Mouse (Mus musculus) layer of hippocampus, postnatal 14 days (tissue): ENCODE measurements around the gene Map2k2. TPM values are rescaled to one million over a fixed set of nuclear protein-coding genes. Genes with fewer than 3 reads are reported as not detected.
"Not testable (repeated sequence)": the region's sequence is repeated elsewhere in the genome, so short reads cannot be mapped to it uniquely, and the experiment has no call there.

ENCODE experiments used
- DNase-seq, 2 experiments: peaks; one replicate each; pipeline ENCODE4 v3.0.0; 2021 to 2022; ENCODE audit warnings: low spot score in 2 of 2, mixed read lengths in 1 of 2
- microRNA-seq, 2 experiments: library from miRNA; unstranded; fragments of <30 nt; microRNA quantifications; one replicate each; pipeline ENCODE4 v1.2.0; 2021
- total RNA-seq, 2 experiments: library from RNA; stranded (reverse); gene quantifications; 2 replicates each; pipeline ENCODE4 v1.2.3; 2021

Map2k2 gene
- total RNA-seq, 2 experiments from 2014 or later, result 132 to 134 TPM

DNA sequence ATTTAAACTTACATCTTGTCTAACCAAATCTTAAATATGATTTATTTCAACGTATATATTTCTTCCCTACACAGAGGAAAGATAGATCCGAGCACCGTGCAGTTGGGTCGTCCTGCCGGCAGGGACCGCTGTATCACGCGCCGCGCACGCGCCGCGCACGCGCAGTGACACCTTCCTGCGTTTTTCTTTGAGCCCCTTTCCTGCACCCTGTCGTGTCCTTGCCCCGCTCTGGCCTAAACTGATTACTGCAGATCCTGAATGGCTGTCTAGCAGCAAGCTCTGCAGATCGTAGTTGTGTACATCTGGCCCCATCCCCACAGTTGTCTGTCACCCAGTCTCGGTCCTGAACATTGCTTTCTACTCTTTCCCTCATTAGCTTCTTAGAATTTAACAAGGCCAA lies 67.4 kb downstream of the Map2k2 start:
- DNase-seq, result peak; percentile 81 to 89

- DNase-seq, result peak; percentile 94
These were observed 69.1 kb downstream of the Map2k2 start for GRCm38 (mm10) chr10:81174617-81175344.

DNA sequence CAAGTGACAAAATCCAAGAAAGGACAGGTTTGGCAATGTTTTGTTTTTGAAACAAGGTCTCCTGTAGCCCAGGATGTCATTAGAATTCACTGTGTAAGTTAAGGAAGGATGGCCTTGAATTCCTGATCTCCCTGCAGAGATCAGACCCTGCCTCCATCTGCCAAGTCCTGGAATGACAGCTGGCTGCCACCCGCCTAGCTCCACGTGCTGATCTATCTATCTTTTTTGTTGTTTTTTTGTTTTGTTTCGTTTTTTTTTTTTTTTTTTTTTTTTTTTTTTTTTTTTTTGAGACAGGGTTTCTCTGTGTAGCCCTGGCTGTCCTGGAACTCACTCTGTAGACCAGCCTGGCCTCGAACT lies 69.6 kb downstream of the Map2k2 start:
- not testable (repeated sequence) for DNase-seq

GRCm38 (mm10) chr10:81175936-81176465 lies 70.3 kb downstream of the Map2k2 start:
- DNase-seq, result no peak

DNA sequence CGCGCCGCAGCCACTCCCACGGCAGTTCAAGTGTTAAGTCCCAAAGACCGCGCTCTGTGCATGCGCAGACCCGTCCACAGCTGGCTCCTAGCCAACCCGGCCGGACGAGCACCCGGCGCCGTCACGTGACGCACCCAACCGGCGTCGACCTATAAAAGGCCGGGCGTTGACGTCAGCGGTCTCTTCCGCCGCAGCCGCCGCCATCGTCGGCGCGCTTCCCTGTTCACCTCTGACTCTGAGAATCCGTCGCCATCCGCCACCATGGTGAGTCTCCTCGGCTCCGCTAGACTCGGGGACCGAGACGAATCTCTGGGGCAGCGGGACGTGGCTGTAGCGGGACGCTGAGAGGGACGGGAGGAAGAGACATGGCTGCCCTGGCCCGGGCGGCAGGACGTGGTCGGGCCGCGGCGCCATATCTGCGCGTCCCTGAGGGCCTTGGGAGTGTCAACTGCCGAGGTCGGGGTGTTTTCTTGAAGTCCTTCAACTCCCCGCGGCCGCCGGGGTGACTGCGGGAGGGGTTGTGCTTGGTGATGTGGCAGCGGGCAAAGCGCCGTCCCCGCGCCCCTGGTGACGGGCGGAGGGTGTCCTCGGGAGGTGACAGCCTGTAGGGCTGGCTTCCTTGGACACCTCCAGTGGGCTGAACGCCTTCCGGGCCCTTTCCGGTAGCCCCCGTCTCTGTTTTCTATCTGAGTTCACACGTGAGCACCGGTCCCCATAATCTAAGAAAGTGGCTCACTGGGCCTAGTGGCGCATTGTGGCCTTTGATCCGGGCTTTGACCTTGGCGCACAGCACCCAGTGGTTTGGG lies 71.0 kb downstream of the Map2k2 start, which contains the start of gene Eef2:
TSS of gene Eef2 (plus strand) at position 166 of the 806 bp plus-strand sequence.
- DNase-seq, result peak; percentile 99

DNA sequence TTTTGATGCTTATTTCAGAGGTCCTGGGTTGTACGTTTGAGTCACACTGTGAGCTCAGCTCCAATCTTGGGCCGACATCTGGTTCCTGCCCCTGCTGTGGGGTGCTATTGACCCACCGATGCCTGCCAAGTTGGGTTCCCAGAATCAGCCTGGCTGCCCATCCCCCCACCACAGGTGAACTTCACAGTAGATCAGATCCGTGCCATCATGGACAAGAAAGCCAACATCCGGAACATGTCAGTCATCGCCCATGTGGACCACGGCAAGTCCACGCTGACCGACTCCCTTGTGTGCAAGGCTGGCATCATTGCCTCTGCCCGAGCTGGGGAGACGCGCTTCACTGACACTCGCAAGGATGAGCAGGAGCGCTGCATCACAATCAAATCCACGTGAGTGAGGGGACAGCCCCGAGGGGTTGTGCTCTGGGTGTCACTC lies 71.8 kb downstream of the Map2k2 start:
- no peak for DNase-seq

- no peak for DNase-seq
These were observed 72.4 kb downstream of the Map2k2 start for GRCm38 (mm10) chr10:81177958-81178712.

DNA sequence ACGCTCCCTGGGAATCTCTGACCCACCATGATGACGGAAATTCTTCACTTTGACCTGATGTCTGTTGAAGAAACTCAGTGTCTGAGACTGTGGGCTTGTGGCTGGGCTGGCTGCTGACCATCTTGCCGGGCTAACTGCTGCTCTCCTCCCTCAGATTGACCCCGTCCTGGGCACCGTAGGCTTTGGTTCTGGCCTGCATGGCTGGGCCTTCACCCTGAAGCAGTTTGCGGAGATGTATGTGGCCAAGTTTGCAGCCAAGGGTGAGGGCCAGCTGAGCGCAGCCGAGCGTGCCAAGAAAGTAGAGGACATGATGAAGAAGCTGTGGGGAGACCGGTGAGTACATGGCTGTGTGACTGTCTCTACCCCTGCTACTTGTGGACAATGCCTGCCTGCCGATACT lies 73.2 kb downstream of the Map2k2 start:
- no peak for DNase-seq

DNA sequence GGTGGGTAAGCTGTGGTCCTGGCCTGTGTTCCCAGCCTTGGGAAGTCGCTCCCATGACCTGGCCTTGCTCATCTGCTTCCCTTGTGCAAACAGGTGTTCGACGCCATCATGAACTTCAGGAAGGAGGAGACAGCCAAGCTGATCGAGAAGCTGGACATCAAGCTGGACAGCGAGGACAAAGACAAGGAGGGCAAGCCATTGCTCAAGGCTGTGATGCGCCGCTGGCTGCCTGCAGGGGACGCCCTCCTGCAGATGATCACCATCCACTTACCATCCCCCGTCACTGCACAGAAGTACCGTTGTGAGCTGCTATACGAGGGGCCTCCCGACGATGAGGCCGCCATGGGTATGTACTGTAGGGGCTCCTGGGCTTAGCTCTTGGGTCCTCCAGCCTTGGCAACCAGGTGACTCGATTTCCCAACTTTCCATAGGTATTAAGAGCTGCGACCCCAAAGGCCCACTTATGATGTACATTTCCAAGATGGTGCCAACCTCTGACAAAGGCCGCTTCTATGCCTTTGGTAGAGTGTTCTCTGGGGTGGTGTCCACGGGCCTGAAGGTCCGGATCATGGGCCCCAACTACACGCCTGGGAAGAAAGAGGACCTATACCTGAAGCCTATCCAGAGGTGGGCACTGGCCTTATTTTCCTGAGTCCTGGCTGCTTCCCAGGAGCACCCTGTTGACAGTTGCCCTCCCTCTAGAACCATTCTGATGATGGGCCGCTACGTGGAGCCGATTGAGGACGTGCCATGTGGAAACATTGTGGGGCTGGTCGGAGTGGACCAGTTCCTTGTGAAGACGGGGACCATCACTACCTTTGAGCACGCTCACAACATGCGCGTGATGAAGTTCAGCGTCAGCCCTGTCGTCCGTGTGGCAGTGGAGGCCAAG lies 74.0 kb downstream of the Map2k2 start:
- DNase-seq, result no peak

GRCm38 (mm10) chr10:81180946-81181345 lies 75.2 kb downstream of the Map2k2 start:
- DNase-seq, result no peak

DNA sequence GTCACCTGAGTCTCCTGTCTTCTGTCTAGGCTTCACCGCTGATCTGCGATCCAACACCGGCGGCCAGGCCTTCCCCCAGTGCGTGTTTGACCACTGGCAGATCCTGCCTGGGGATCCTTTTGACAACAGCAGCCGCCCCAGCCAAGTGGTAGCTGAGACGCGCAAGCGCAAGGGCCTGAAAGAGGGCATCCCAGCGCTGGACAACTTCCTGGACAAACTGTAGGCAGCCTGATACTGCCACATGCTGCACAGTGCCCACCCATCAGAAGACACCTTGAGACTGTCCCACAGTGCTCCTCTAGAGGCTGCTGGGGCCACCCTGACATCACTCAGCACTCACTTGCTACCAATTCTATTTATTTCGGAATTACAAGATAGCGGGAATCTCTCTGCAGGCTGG lies 76.1 kb downstream of the Map2k2 start:
- DNase-seq, result not testable (repeated sequence)

DNA sequence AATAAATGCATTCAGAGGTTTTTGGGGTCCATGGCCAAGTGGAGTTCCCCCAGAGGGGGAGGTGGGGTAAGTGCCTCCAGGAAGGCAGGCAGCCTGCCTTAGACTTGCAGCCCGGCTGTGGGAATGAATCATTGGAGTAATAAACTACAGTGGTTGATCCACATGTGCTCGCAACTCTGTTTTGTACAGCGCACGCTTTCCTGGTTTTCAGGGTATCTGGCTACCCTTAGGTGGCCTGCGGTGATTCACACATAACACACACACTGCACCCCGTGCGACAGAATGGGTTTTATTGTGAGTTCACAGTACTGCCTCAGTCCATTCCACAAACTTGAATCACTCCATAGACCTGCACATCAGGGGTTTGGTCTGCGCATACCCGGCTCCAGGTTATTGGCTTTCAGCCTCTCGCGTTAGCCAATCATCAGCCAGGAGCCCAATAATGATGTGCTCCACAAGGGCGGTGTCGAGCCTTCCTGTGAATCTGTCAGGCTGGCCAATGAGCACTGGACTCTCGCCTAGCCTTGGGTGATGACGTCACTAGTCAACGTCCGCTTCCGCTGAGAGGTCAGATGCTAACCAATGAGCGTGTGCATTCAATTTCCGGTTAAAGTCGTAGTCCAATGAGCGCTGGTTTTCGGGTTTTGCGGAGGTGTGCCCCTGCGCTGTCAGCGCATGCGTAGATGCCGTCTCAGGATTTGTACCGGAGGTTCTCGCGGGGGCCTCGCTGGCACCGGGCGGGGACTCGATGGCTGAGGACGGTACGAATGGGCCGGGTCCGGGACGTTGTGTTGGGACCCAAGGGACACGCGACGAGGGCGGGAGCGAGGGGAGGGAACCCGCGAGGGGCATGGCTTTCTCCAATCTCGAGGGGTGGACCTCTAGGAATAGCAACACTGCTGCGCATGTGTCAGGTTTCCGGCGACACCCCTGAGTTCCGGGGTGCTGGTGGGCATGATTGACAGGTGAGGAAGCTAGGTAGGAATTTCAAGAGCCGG lies 76.9 kb downstream of the Map2k2 start, which contains the start of gene Dapk3:
TSS of gene Dapk3 (plus strand) at position 670 of the 998 bp plus-strand sequence.
- DNase-seq, result peak; percentile 98 to 100

Small RNA genes lying within 50 kb of the gene (microRNA-seq; reads per million reads assigned to microRNA genes)
- gene Mir5615-1 (0 reads per million in 2 experiments), gene Mir5615-2 (0 reads per million in 2 experiments)

Other genes with a start within 250 kb of the Map2k2 start
- under 1 TPM; 0.38 to 0.44 TPM for gene Tmprss9, start 234.1 kb upstream of the Map2k2 start, total RNA-seq
- 100 to 1,000 TPM; 161 to 172 TPM for gene Timm13, start 204.9 kb upstream of the Map2k2 start, total RNA-seq
- 10 to 100 TPM; 18.2 to 21.5 TPM for gene Lmnb2, start 187.7 kb upstream of the Map2k2 start, total RNA-seq
- 10 to 100 TPM; 14.0 to 17.6 TPM for gene Gadd45b, start 175.8 kb upstream of the Map2k2 start, total RNA-seq
- 100 to 1,000 TPM; 170 to 173 TPM for gene Gng7, start 91.0 kb upstream of the Map2k2 start, total RNA-seq
- gene Diras1, start 80.3 kb upstream of the Map2k2 start, total RNA-seq, result 100 to 1,000 TPM; 100 to 105 TPM
- 10 to 100 TPM; 63.9 to 70.2 TPM for gene Slc39a3, start 68.5 kb upstream of the Map2k2 start, total RNA-seq
- 100 to 1,000 TPM; 169 to 174 TPM for gene Sgta, start 45.7 kb upstream of the Map2k2 start, total RNA-seq
- gene Thop1, start 35.9 kb upstream of the Map2k2 start, total RNA-seq, result 10 to 100 TPM; 52.6 TPM
- under 1 TPM; 0.17 to 0.46 TPM for gene Creb3l3, start 7.0 kb upstream of the Map2k2 start, total RNA-seq
- gene Zbtb7a, start 29.3 kb downstream of the Map2k2 start, total RNA-seq, result 10 to 100 TPM; 61.6 to 63.6 TPM
- 10 to 100 TPM; 25.9 to 28.1 TPM for gene Pias4, start 62.0 kb downstream of the Map2k2 start, total RNA-seq
- 1,000 to 10,000 TPM; 1,016 to 1,032 TPM for gene Eef2, start 70.7 kb downstream of the Map2k2 start, total RNA-seq
- gene Dapk3, start 77.1 kb downstream of the Map2k2 start, total RNA-seq, result 10 to 100 TPM; 59.7 to 60.4 TPM
- gene 4930442H23Rik, start 77.9 kb downstream of the Map2k2 start, total RNA-seq, result not detected
- gene Nmrk2, start 96.1 kb downstream of the Map2k2 start, total RNA-seq, result under 1 TPM in 1 of 2 experiments, not detected in 1; 0.26 TPM
- gene Atcay, start 124.9 kb downstream of the Map2k2 start, total RNA-seq, result 100 to 1,000 TPM; 149 to 157 TPM
- 10 to 100 TPM; 58.8 to 63.0 TPM for gene Zfr2, start 127.2 kb downstream of the Map2k2 start, total RNA-seq
- gene Matk, start 147.0 kb downstream of the Map2k2 start, total RNA-seq, result 100 to 1,000 TPM; 246 to 268 TPM
- 10 to 100 TPM; 36.5 to 50.4 TPM for gene Mrpl54, start 161.0 kb downstream of the Map2k2 start, total RNA-seq
- 10 to 100 TPM; 39.9 to 41.8 TPM for gene Apba3, start 161.0 kb downstream of the Map2k2 start, total RNA-seq
- 1 to 10 TPM; 1.6 to 2.5 TPM for gene Tjp3, start 185.7 kb downstream of the Map2k2 start, total RNA-seq
- 100 to 1,000 TPM; 330 to 352 TPM for gene Pip5k1c, start 187.0 kb downstream of the Map2k2 start, total RNA-seq
- 10 to 100 TPM; 22.4 to 25.8 TPM for gene Cactin, start 215.2 kb downstream of the Map2k2 start, total RNA-seq
- gene Tbxa2r, start 222.8 kb downstream of the Map2k2 start, total RNA-seq, result 1 to 10 TPM; 1.8 to 2.2 TPM
- 1 to 10 TPM; 1.4 to 1.5 TPM for gene Gipc3, start 237.4 kb downstream of the Map2k2 start, total RNA-seq
- gene Hmg20b, start 244.6 kb downstream of the Map2k2 start, total RNA-seq, result 10 to 100 TPM; 24.0 to 40.0 TPM